Mouse (Mus musculus): ENCODE data around the gene Wdr18. TPM values are rescaled to one million over a fixed set of nuclear protein-coding genes. Genes with fewer than 3 reads are reported as not detected.
"Not testable (repeated sequence)": the region's sequence is repeated elsewhere in the genome, so short reads cannot be mapped to it uniquely, and the experiment has no call there.

Wdr18 gene
- polyA plus RNA-seq, 1 experiment from 2014 or later: 94.8 TPM

GRCm38 (mm10) chr10:79958140-79958816 lies 1.7 kb upstream of the Wdr18 start:
- H3K4me1 ChIP-seq (replicated peaks): peaks cover 14% of the 10 kb centered on the region; the same call in 1 of the 2 replicates
- H3K27ac ChIP-seq: 0 out of 2 replicates have a peak overlapping the region, but pooled peaks have one; percentile 40
- WGBS: 8% methylated on average over 21 of the region's 21 CpGs
- peak overlapping the region; percentile 53 for H3K4me2 ChIP-seq (replicated peaks)
- H3K9ac ChIP-seq: no peak overlapping the region
- no peak overlapping the region; the same call in 1 of the 2 replicates for H3K4me3 ChIP-seq (replicated peaks)
- no peaks in the 10 kb centered on the region for H3K9me3 ChIP-seq
- 0 out of 2 replicates have a peak, but pooled peaks have one; percentile 9 for ATAC-seq
- no peaks in the 10 kb centered on the region for H3K27me3 ChIP-seq (replicated peaks)
- 0 out of 2 replicates have a peak, but pooled peaks cover 5% of the 10 kb centered on the region for H3K36me3 ChIP-seq

DNA sequence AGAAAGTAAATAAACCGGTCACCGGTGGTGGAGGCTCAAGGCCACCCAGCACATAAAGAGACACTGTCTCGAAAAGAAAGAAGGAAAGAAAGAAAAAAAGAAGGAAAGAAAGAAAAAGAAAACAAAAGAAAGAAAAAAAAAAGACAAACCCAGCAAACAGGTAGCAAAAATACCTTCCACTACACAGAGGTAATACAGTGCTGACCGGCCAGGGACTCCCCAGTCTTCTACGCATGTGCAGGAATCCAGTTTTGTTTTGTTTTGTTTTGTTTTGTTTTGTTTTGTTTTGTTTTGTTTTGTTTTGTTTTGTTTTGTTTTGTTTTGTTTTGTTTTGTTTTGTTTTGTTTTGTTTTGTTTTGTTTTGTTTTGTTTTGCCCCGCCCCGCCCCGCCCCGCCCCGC lies 540 bp upstream of the Wdr18 start:
- not testable (repeated sequence) for H3K27ac ChIP-seq, H3K36me3 ChIP-seq
- ATAC-seq: 0 out of 2 replicates have a peak, but pooled peaks have one; percentile 35

DNA sequence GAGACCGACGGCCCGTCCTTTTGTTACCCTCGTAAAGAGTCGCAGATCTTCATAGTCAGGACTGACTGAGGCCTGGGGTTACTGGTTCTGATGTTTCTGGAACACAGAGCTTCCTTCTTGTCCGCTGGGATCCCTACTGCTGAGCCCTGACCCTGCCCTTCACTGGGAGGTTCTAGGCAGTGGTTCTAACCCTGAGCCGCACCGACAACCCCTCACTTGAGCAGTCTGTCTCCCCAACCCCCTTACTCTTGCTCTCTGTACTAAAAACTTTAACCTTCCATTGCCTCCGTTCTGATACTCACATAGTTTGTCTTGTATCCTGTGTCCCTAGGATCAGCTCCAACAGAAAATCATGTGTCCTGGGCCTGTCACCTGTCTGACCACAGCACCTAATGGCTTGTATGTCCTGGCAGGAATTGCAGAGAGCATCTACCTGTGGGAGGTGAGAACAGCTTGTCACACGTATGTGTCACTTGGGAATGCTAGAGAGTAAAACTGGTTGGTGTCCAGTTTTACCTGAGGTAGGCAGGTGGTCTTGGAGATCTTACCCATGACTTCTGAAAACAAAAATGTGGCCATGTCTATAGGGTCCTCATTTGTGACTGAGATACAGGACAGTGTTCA lies 831 bp downstream of the Wdr18 start:
- Histone ChIP-seq H3K27ac (peak overlapping the region; percentile 75; the same call in 1 of the 2 replicates), H3K27me3 (replicated peaks) (no peaks in the 10 kb centered on the region), H3K4me2 (replicated peaks) (peak overlapping the region; percentile 72), H3K36me3 (peaks cover 19% of the 10 kb centered on the region), H3K4me1 (replicated peaks) (peaks cover 13% of the 10 kb centered on the region; the same call in 1 of the 2 replicates), H3K9me3 (no peaks in the 10 kb centered on the region), H3K9ac (peak overlapping the region; percentile 77), H3K4me3 (replicated peaks) (peak overlapping the region; percentile 72)
- no peak for ATAC-seq
- WGBS: 15% methylated on average over 10 of the region's 10 CpGs

More for the DNA sequence above, 540 bp upstream of the Wdr18 start:
- not testable (repeated sequence) for H3K9me3 ChIP-seq; H3K27me3 ChIP-seq (replicated peaks); H3K9ac ChIP-seq
- H3K4me2 ChIP-seq (replicated peaks): peak overlapping the region; percentile 22
- peak overlapping the region; percentile 72; the same call in 1 of the 2 replicates for H3K4me3 ChIP-seq (replicated peaks)
- WGBS: 30% methylated on average over 10 of the region's 10 CpGs
- H3K4me1 ChIP-seq (replicated peaks): peaks cover 14% of the 10 kb centered on the region; the same call in 1 of the 2 replicates

DNA sequence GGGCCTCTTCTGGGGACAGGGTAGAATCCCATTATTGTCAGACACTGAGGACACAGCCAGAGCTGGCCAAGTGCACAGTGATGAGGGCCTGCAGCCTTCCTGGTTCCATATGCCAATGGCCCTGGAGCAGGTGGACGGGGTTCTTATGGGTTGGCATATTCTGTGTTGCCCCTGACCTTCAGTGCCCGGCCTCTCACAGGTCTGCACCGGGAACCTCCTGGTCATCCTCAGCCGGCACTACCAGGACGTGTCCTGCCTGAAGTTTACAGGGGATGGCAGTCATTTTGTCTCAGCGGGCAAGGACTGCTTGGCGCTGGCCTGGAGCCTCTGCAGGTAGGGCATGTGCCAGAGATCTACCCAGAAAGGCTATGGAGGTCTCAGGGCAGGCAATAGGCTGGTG lies 4.8 kb downstream of the Wdr18 start:
- Histone ChIP-seq H3K4me2 (replicated peaks) (no peak overlapping the region), H3K27me3 (replicated peaks) (0 out of 2 replicates have a peak, but pooled peaks cover 7% of the 10 kb centered on the region), H3K9ac (no peak overlapping the region), H3K4me1 (replicated peaks) (peaks cover 7% of the 10 kb centered on the region; the same call in 1 of the 2 replicates), H3K27ac (no peak overlapping the region), H3K36me3 (peaks cover 43% of the 10 kb centered on the region), H3K9me3 (no peaks in the 10 kb centered on the region), H3K4me3 (replicated peaks) (no peak overlapping the region)
- WGBS: 94% methylated on average over 7 of the region's 7 CpGs
- no peak for ATAC-seq

DNA sequence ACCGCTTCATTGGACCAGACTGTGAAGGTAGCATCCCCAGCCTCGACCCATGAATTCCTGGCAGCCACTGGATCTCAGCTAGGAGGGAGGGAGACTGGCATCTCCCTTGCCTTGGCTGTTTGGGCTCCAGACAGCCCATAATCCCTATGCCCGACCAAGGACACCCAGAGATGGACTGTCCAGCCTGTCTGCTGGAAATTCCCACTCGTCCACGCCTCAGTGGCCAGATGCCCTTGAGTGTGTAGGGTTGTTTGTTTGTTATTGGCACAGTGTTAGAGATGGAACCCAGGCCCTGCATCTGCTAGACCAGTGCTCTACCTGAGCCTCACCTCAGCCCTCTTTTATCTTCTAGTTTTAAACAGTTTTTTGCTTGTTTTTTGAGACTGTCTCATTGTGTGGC lies 5.4 kb downstream of the Wdr18 start:
- Histone ChIP-seq H3K9me3 (no peaks in the 10 kb centered on the region), H3K4me2 (replicated peaks) (no peak overlapping the region), H3K9ac (no peak overlapping the region), H3K4me3 (replicated peaks) (no peak overlapping the region), H3K36me3 (peaks cover 43% of the 10 kb centered on the region), H3K4me1 (replicated peaks) (peaks cover 7% of the 10 kb centered on the region; the same call in 1 of the 2 replicates), H3K27ac (no peak overlapping the region), H3K27me3 (replicated peaks) (peaks cover 10% of the 10 kb centered on the region; the same call in 1 of the 2 replicates)
- no peak for ATAC-seq
- 82% methylated on average over 5 of the region's 5 CpGs for WGBS

DNA sequence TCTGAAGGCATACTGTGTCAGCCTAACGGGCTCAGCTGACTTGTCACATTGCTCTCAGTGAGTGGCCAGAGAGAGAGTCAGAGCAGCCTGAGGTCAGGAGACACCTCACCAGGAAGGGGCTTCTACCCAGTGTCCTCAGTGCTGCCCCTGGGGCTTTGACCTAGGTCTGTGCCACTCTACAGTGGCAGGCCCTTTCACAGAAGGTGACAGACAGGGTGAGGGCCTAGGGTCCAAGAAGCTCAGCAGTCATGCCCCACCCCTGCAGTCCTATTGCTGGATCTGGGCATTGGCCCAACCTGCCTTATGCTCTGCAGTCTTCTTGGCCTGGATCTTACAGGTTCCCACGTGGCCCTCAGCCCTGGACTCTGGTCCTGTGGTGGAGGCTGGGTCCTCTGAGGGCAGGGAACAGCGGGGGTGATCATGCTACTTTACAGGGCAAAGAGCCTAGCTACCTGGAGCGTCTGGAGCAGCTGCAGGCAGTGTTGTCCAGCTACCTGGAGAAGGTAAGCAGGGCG lies 7.0 kb downstream of the Wdr18 start:
- peaks cover 43% of the 10 kb centered on the region for H3K36me3 ChIP-seq
- 95% methylated on average over 5 of the region's 5 CpGs for WGBS

GRCm38 (mm10) chr10:79968181-79968580 lies 8.2 kb downstream of the Wdr18 start:
- no peaks in the 10 kb centered on the region for H3K9me3 ChIP-seq
- H3K36me3 ChIP-seq: peaks cover 37% of the 10 kb centered on the region
- 72% methylated on average over 1 of the region's 1 CpGs for WGBS
- peaks cover 9% of the 10 kb centered on the region for H3K4me1 ChIP-seq (replicated peaks)
- no peak overlapping the region for H3K4me3 ChIP-seq (replicated peaks)
- H3K27ac ChIP-seq: no peak overlapping the region
- peaks cover 33% of the 10 kb centered on the region for H3K27me3 ChIP-seq (replicated peaks)
- no peak overlapping the region for H3K9ac ChIP-seq
- no peak for ATAC-seq
- no peak overlapping the region for H3K4me2 ChIP-seq (replicated peaks)

More for the DNA sequence above, 7.0 kb downstream of the Wdr18 start:
- H3K27me3 ChIP-seq (replicated peaks): peaks cover 26% of the 10 kb centered on the region
- H3K4me2 ChIP-seq (replicated peaks): no peak overlapping the region
- no peak overlapping the region for H3K4me3 ChIP-seq (replicated peaks)
- H3K27ac ChIP-seq: no peak overlapping the region
- no peak for ATAC-seq
- H3K9ac ChIP-seq: no peak overlapping the region
- H3K4me1 ChIP-seq (replicated peaks): peaks cover 9% of the 10 kb centered on the region
- no peaks in the 10 kb centered on the region for H3K9me3 ChIP-seq

DNA sequence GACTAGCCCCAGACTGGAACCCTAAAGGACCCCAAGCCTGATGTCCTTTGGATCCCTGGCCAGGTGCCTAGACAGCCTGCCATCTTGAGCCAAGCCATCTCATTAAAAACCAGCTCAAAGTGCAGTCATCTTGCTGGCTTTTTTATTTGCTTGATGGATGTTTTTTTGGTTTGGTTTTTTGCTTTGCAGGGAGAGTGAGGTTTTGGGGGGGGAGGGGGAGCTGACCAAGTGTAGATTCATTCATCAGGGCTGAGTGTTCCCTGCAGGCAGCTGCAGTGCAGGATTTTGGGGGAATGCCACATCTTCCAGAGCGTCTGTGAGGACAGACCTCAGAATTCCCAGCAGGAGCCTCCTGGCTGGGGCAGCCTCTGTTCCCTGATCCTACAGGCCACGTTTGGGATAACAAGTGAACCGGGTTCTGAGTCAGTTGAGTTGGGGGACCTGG lies 9.2 kb downstream of the Wdr18 start:
- H3K9me3 ChIP-seq: no peaks in the 10 kb centered on the region
- peaks cover 9% of the 10 kb centered on the region for H3K4me1 ChIP-seq (replicated peaks)
- H3K9ac ChIP-seq: no peak overlapping the region
- 16% methylated on average over 3 of the region's 3 CpGs for WGBS
- ATAC-seq: no peak
- H3K27me3 ChIP-seq (replicated peaks): peaks cover 33% of the 10 kb centered on the region
- no peak overlapping the region for H3K4me2 ChIP-seq (replicated peaks)
- no peak overlapping the region for H3K4me3 ChIP-seq (replicated peaks)
- no peak overlapping the region for H3K27ac ChIP-seq
- H3K36me3 ChIP-seq: peaks cover 36% of the 10 kb centered on the region

GRCm38 (mm10) chr10:79970415-79971182 lies 10.6 kb downstream of the Wdr18 start, which contains the start of gene Grin3b:
Grin3b (plus strand) TSS chr10:79970715.
- Histone ChIP-seq H3K27ac (no peak within 1 kb of the TSS), H3K4me3 (replicated peaks) (peak within 1 kb of the TSS; percentile 43), H3K4me1 (replicated peaks) (peaks cover 9% of the 10 kb centered on the region), H3K9me3 (no peaks in the 10 kb centered on the region), H3K36me3 (peaks cover 29% of the 10 kb centered on the region), H3K4me2 (replicated peaks) (peak within 1 kb of the TSS; percentile 88), H3K9ac (peak within 1 kb of the TSS; percentile 52), H3K27me3 (replicated peaks) (peaks cover 33% of the 10 kb centered on the region)
- WGBS: 6% methylated on average over 47 of the region's 47 CpGs
- ATAC-seq: no peak

- Histone ChIP-seq H3K36me3 (peaks cover 32% of the 10 kb centered on the region), H3K27ac (no peak overlapping the region), H3K9me3 (no peaks in the 10 kb centered on the region), H3K4me2 (replicated peaks) (peak overlapping the region; percentile 88), H3K9ac (peak overlapping the region; percentile 52), H3K4me3 (replicated peaks) (peak overlapping the region; percentile 43), H3K27me3 (replicated peaks) (peaks cover 33% of the 10 kb centered on the region), H3K4me1 (replicated peaks) (peaks cover 9% of the 10 kb centered on the region)
- 3% methylated on average over 21 of the region's 21 CpGs for WGBS
- ATAC-seq: 0 out of 2 replicates have a peak, but pooled peaks have one; percentile 11
Measured at GRCm38 (mm10) chr10:79971183-79971497, 11.2 kb downstream of the Wdr18 start.

DNA sequence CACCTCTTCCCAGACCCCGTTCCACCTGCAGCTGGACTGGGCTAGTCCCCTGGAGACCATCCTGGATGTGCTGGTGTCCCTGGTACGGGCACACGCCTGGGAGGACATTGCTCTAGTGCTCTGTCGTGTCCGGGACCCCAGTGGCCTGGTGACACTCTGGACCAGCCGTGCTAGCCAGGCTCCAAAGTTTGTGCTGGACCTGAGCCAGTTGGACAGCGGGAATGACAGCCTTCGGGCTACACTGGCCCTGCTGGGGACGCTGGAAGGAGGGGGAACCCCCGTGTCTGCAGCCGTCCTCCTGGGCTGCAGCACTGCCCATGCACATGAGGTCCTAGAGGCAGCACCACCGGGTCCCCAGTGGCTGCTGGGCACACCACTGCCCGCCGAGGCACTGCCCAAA lies 12.9 kb downstream of the Wdr18 start:
- H3K4me2 ChIP-seq (replicated peaks): no peak overlapping the region
- no peak for ATAC-seq
- peaks cover 9% of the 10 kb centered on the region for H3K4me1 ChIP-seq (replicated peaks)
- H3K9me3 ChIP-seq: no peaks in the 10 kb centered on the region
- no peak overlapping the region for H3K9ac ChIP-seq
- 64% methylated on average over 14 of the region's 14 CpGs for WGBS
- peaks cover 33% of the 10 kb centered on the region for H3K36me3 ChIP-seq
- H3K4me3 ChIP-seq (replicated peaks): no peak overlapping the region
- H3K27ac ChIP-seq: no peak overlapping the region
- peaks cover 33% of the 10 kb centered on the region for H3K27me3 ChIP-seq (replicated peaks)

GRCm38 (mm10) chr10:79974087-79974486 lies 14.1 kb downstream of the Wdr18 start:
- H3K4me2 ChIP-seq (replicated peaks): no peak overlapping the region
- WGBS: 90% methylated on average over 21 of the region's 21 CpGs
- H3K9me3 ChIP-seq: no peaks in the 10 kb centered on the region
- ATAC-seq: no peak
- peaks cover 9% of the 10 kb centered on the region for H3K4me1 ChIP-seq (replicated peaks)
- H3K36me3 ChIP-seq: peaks cover 40% of the 10 kb centered on the region
- H3K27ac ChIP-seq: no peak overlapping the region
- H3K4me3 ChIP-seq (replicated peaks): no peak overlapping the region
- peaks cover 31% of the 10 kb centered on the region for H3K27me3 ChIP-seq (replicated peaks)
- H3K9ac ChIP-seq: no peak overlapping the region

Data from intestine, embryonic 15.5 days (tissue).